Mouse (Mus musculus) kidney, adult 2 months (tissue): ENCODE data around the gene Mpdz. TPM values are rescaled to one million over a fixed set of nuclear protein-coding genes. Genes with fewer than 3 reads are reported as not detected.

ENCODE experiments used
- DNase-seq: peaks from one replicate; pipeline ENCODE4 v3.0.0; 2021
- H3K27ac ChIP-seq: fragments of 200-500 bp; 2 replicates; pipeline ENCODE4 v1.5.1; 2012; ENCODE audit warnings: low read depth, low read length, control low read depth, inconsistent platforms; ENCODE audit not compliant: insufficient read depth
- H3K27me3 ChIP-seq: fragments of 200-500 bp; replicated peaks from 2 replicates; pipeline ENCODE4 v1.6.1; 2012; ENCODE audit warnings: mild to moderate bottlenecking, moderate library complexity, low read length, inconsistent platforms; ENCODE audit not compliant: control insufficient read depth, insufficient read depth
- H3K36me3 ChIP-seq: fragments of 200-500 bp; 2 replicates; pipeline ENCODE4 v1.6.1; 2012; ENCODE audit warnings: mild to moderate bottlenecking, moderate library complexity, low read length, inconsistent platforms; ENCODE audit not compliant: control insufficient read depth, insufficient read depth
- H3K4me1 ChIP-seq: fragments of 200-500 bp; 2 replicates; pipeline ENCODE4 v1.6.1; 2011; ENCODE audit warnings: low read length; ENCODE audit not compliant: control insufficient read depth, insufficient read depth
- H3K4me3 ChIP-seq: fragments of 200-500 bp; 2 replicates; pipeline ENCODE4 v1.5.1; 2011; ENCODE audit warnings: mild to moderate bottlenecking, low read depth, low read length, control low read depth; ENCODE audit not compliant: insufficient read depth
- CTCF ChIP-seq: fragments of 200-500 bp; conservative IDR thresholded peaks from 2 replicates; pipeline ENCODE4 v1.5.1; 2011; ENCODE audit warnings: low read depth, mild to moderate bottlenecking, control low read depth, low read length, moderate library complexity, mixed read lengths; ENCODE audit not compliant: insufficient read depth, insufficient read length
- POLR2A ChIP-seq: fragments of 200-500 bp; IDR thresholded peaks from one replicate; pipeline ENCODE4 v1.6.1; 2011; ENCODE audit warnings: low read depth, low read length, control low read depth
- WGBS: fragments of 180-500 bp; shearing (Covaris S2); methylation state at CpG from one replicate; pipeline ENCODE4 v1.1.7; 2018; 5-methylcytosine and 5-hydroxymethylcytosine counted together
- polyA plus RNA-seq: library from polyadenylated mRNA; depleted of rRNA; stranded (reverse); fragments of >200 nt; gene quantifications from 2 replicates; pipeline ENCODE4 v1.2.3, GENCODE M21; 2012

The Mpdz gene
- polyA plus RNA-seq, 1 experiment: 11.4 TPM

GRCm38 (mm10) chr4:81283611-81284010 is 159.0 kb downstream of the Mpdz start:
- Histone ChIP-seq H3K36me3 (no peaks in the 10 kb centered on the region; the same call in 1 of the 2 replicates), H3K4me1 (0 out of 2 replicates have a peak, but pooled peaks cover 2% of the 10 kb centered on the region), H3K27ac (no peak overlapping the region), H3K27me3 (no peaks in the 10 kb centered on the region), H3K4me3 (no peak overlapping the region)
- WGBS: 89% methylated on average over 3 of the region's 3 CpGs
- no peak for TF ChIP-seq CTCF
- TF ChIP-seq POLR2A: no peak
- DNase-seq: peak; percentile 51

GRCm38 (mm10) chr4:81283081-81283480 is 159.5 kb downstream of the Mpdz start:
- Histone ChIP-seq H3K27me3 (no peaks in the 10 kb centered on the region), H3K27ac (no peak overlapping the region), H3K4me3 (no peak overlapping the region), H3K36me3 (no peaks in the 10 kb centered on the region; the same call in 1 of the 2 replicates), H3K4me1 (0 out of 2 replicates have a peak, but pooled peaks cover 2% of the 10 kb centered on the region)
- no peak for DNase-seq
- WGBS: 85% methylated on average over 6 of the region's 6 CpGs
- TF ChIP-seq CTCF (no peak), POLR2A (no peak)

GRCm38 (mm10) chr4:81280098-81280497 is 162.5 kb downstream of the Mpdz start:
- Histone ChIP-seq H3K27ac (peak overlapping the region; percentile 64), H3K36me3 (no peaks in the 10 kb centered on the region), H3K4me1 (peaks cover 14% of the 10 kb centered on the region; the same call in 1 of the 2 replicates), H3K27me3 (no peaks in the 10 kb centered on the region), H3K4me3 (no peak overlapping the region)
- no peak for DNase-seq
- no peak for TF ChIP-seq POLR2A
- no peak for TF ChIP-seq CTCF
- 77% methylated on average over 4 of the region's 4 CpGs for WGBS

DNA sequence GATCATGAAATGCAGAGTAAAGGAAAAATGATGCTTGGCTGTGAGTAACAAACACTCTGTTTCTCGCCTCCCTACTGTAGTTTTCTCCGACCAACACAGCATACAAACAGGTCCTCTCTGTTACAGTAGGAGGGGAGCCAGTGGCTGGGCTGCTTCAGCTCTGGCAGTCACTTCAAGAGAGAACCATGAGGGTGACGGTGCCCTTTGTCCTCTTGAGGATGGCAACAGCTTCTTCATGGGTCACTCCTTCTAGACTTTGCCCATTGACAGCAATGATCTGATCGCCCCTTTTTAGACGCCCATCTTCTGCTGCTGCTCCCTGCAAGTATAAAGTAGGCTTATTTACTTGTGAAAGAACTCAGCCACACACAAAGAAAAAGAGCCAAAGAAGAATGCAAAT is 163.2 kb downstream of the Mpdz start:
- 67% methylated on average over 5 of the region's 5 CpGs for WGBS

DNA sequence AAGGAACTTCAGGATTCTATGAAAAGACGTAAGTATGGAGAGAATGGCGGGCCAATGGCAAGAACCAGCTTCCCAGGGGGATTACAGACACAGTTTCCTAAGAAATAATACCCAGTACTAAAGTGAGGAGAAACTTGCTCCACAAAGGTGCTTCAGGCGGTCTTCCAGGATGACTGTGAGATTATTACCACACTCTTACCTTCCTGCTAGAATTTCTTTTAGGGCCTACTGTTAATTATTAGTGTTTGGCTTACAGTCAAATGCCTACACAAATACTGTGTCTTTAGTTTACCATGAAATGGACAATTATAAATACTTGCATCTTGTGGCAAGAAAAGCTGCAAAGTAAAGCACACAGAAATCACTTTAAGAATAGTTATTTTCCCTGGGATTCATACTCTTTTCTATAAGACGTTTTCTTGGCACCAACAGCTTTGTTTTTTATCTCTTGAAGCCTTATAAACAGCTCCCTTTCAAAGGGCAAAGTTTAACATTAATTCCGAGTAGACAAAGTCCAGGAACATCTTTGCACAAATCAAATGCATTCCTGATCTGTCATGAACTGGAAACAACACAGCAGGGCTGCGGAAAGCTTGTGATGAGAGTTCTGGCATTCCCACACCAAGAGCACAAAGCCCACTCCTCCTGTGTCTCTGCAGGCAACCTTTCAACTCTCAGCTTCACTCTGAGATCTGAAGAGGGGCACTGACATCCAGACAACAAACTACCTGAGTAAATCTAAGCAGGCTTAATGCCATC is 166.5 kb downstream of the Mpdz start:
- Histone ChIP-seq H3K27me3 (no peaks in the 10 kb centered on the region), H3K36me3 (no peaks in the 10 kb centered on the region), H3K4me3 (no peak overlapping the region), H3K4me1 (peaks cover 18% of the 10 kb centered on the region; the same call in 1 of the 2 replicates), H3K27ac (peak overlapping the region; percentile 100)
- WGBS: 26% methylated on average over 6 of the region's 6 CpGs
- DNase-seq: peak; percentile 89
- TF ChIP-seq CTCF: no peak
- no peak for TF ChIP-seq POLR2A

More for the DNA sequence above, 163.2 kb downstream of the Mpdz start:
- Histone ChIP-seq H3K27me3 (no peaks in the 10 kb centered on the region), H3K36me3 (no peaks in the 10 kb centered on the region), H3K27ac (peak overlapping the region; percentile 76), H3K4me3 (no peak overlapping the region), H3K4me1 (peaks cover 14% of the 10 kb centered on the region; the same call in 1 of the 2 replicates)
- TF ChIP-seq CTCF: no peak
- no peak for TF ChIP-seq POLR2A
- DNase-seq: peak; percentile 91

- 84% methylated on average over 2 of the region's 2 CpGs for WGBS
- Histone ChIP-seq H3K27me3 (no peaks in the 10 kb centered on the region), H3K36me3 (no peaks in the 10 kb centered on the region), H3K4me3 (no peak overlapping the region), H3K27ac (peak overlapping the region; percentile 76), H3K4me1 (peaks cover 18% of the 10 kb centered on the region; the same call in 1 of the 2 replicates)
- DNase-seq: peak; percentile 65
- TF ChIP-seq POLR2A (no peak), CTCF (no peak)
These were observed 169.5 kb downstream of the Mpdz start for GRCm38 (mm10) chr4:81273067-81273466.
